Mouse (Mus musculus) embryonic facial prominence, embryonic 14.5 days (tissue): Measurements from ENCODE around the gene Gjb4. TPM values are rescaled to one million over a fixed set of nuclear protein-coding genes. Genes with fewer than 3 reads are reported as not detected.
A peak's percentile ranks its signal among the peaks of the same experiment; 100 is the strongest.

ENCODE experiments used
- ATAC-seq: fragments of 200-750 bp; cut with Nextera tagmentation; 2 replicates; pipeline ENCODE4 v1.8.0; 2017; ENCODE audit warnings: low read depth, moderate number of reproducible peaks, moderate TSS enrichment
- DNase-seq: peaks from one replicate; pipeline ENCODE4 v3.0.0-alpha.2; 2015; ENCODE audit warnings: low spot score
- H3K27ac ChIP-seq: fragments of 300-500 bp; sonication (generic); replicated peaks from 2 replicates; pipeline ENCODE4 v1.5.1; 2014; ENCODE audit warnings: low read depth, mild to moderate bottlenecking, low read length, moderate library complexity
- H3K27me3 ChIP-seq: fragments of 300-500 bp; sonication (generic); replicated peaks from 2 replicates; pipeline ENCODE4 v1.6.1; 2014; ENCODE audit warnings: low read length; ENCODE audit not compliant: control insufficient read depth, insufficient read depth
- H3K36me3 ChIP-seq: fragments of 300-500 bp; sonication (generic); 2 replicates; pipeline ENCODE4 v1.6.1; 2014; ENCODE audit warnings: low read length, mixed read lengths; ENCODE audit not compliant: control insufficient read depth, insufficient read depth
- H3K4me1 ChIP-seq: fragments of 300-500 bp; sonication (generic); 2 replicates; pipeline ENCODE4 v1.6.1; 2014; ENCODE audit warnings: antibody characterized with exemption, low read length; ENCODE audit not compliant: control insufficient read depth, insufficient read depth
- H3K4me2 ChIP-seq: fragments of 300-500 bp; sonication (generic); 2 replicates; pipeline ENCODE4 v1.6.1; 2014; ENCODE audit warnings: low read depth, mild to moderate bottlenecking, low read length, moderate library complexity, mixed read lengths
- H3K4me3 ChIP-seq: fragments of 300-500 bp; sonication (generic); 2 replicates; pipeline ENCODE4 v1.5.1; 2014; ENCODE audit warnings: low read depth, mild to moderate bottlenecking, low read length
- H3K9ac ChIP-seq: fragments of 300-500 bp; sonication (generic); 2 replicates; pipeline ENCODE4 v1.6.1; 2014; ENCODE audit warnings: low read depth, mild to moderate bottlenecking, low read length, moderate library complexity, mixed read lengths
- H3K9me3 ChIP-seq: fragments of 300-500 bp; sonication (generic); 2 replicates; pipeline ENCODE4 v1.6.1; 2016; ENCODE audit warnings: low read length; ENCODE audit not compliant: control insufficient read depth
- WGBS: fragments of 180-500 bp; shearing (Covaris S2); extraction: QIAGEN DNeasy Blood & Tissue Kit; methylation state at CpG from one replicate; pipeline ENCODE4 v1.1.7; 2014; 5-methylcytosine and 5-hydroxymethylcytosine counted together
- polyA plus RNA-seq: library from polyadenylated mRNA; unstranded; fragments of >200 nt; fragmentation: Nextera tagmentation; extraction: Ambion mirVana; gene quantifications from 2 replicates; pipeline ENCODE4 v1.2.1, GENCODE M21; 2014

Gene Gjb4
- polyA plus RNA-seq, 1 experiment from 2014 or later: 1.3 TPM

DNA sequence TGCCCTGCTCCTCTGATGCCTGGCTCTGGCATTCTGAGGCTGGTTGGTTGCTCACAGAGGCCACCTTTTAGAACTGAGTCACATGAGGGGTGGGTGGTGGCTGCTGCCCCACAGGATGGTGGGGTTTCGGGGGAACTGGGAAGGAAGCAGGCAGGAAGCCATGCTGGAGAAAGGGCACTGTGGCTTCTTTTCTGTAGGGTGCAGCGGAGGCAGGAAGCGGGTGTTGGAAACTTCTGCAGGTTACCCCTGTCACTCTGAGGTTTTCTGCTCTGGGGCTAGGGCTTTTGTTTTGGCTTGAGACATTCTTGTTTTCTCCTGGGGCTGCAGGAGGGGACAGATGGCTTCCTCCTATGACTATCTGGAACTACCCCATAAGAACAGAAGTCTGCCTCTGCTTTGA lies 8.6 kb upstream of the Gjb4 start:
- WGBS: 79% methylated on average over 3 of the region's 3 CpGs
- H3K36me3 ChIP-seq: no peaks in the 10 kb centered on the region
- H3K9ac ChIP-seq: no peak overlapping the region
- no peak overlapping the region for H3K4me2 ChIP-seq
- no peak for ATAC-seq
- no peak overlapping the region for H3K4me3 ChIP-seq
- H3K27me3 ChIP-seq: no peaks in the 10 kb centered on the region
- DNase-seq: no peak
- H3K27ac ChIP-seq: no peak overlapping the region
- no peaks in the 10 kb centered on the region for H3K9me3 ChIP-seq
- no peaks in the 10 kb centered on the region for H3K4me1 ChIP-seq

GRCm38 (mm10) chr4:127358018-127358417 lies 4.1 kb upstream of the Gjb4 start, which contains the start of gene Gjb5:
Gene Gjb5, minus strand, starts transcription at chr4:127358181.
- Histone ChIP-seq H3K4me1 (no peaks in the 10 kb centered on the region), H3K36me3 (no peaks in the 10 kb centered on the region), H3K4me2 (no peak within 1 kb of the TSS), H3K27me3 (no peaks in the 10 kb centered on the region), H3K9ac (no peak within 1 kb of the TSS), H3K4me3 (no peak within 1 kb of the TSS), H3K27ac (no peak within 1 kb of the TSS), H3K9me3 (no peaks in the 10 kb centered on the region)
- peak; percentile 70; the same call in 1 of the 2 replicates for ATAC-seq
- 19% methylated on average over 5 of the region's 5 CpGs for WGBS
- no peak for DNase-seq

- WGBS: 63% methylated on average over 15 of the region's 15 CpGs
- Histone ChIP-seq H3K4me1 (no peaks in the 10 kb centered on the region), H3K4me2 (no peak overlapping the region), H3K9me3 (no peaks in the 10 kb centered on the region), H3K27me3 (no peaks in the 10 kb centered on the region), H3K27ac (no peak overlapping the region), H3K9ac (no peak overlapping the region), H3K36me3 (no peaks in the 10 kb centered on the region), H3K4me3 (no peak overlapping the region)
- ATAC-seq (no peak), DNase-seq (no peak)
Observed at GRCm38 (mm10) chr4:127354506-127355485, 915 bp upstream of the Gjb4 start.

GRCm38 (mm10) chr4:127352594-127352993 lies 1.3 kb downstream of the Gjb4 start:
- DNase-seq (peak; percentile 51), ATAC-seq (no peak)
- H3K4me1 ChIP-seq: no peaks in the 10 kb centered on the region
- 21% methylated on average over 1 of the region's 1 CpGs for WGBS
- no peak overlapping the region for H3K4me2 ChIP-seq
- H3K4me3 ChIP-seq: no peak overlapping the region
- H3K27ac ChIP-seq: no peak overlapping the region
- no peaks in the 10 kb centered on the region for H3K27me3 ChIP-seq
- H3K9ac ChIP-seq: no peak overlapping the region
- H3K9me3 ChIP-seq: no peaks in the 10 kb centered on the region
- H3K36me3 ChIP-seq: no peaks in the 10 kb centered on the region

GRCm38 (mm10) chr4:127349560-127350300 lies 4.2 kb downstream of the Gjb4 start:
- H3K9me3 ChIP-seq: no peaks in the 10 kb centered on the region
- H3K9ac ChIP-seq: no peak overlapping the region
- no peaks in the 10 kb centered on the region for H3K36me3 ChIP-seq
- H3K27me3 ChIP-seq: no peaks in the 10 kb centered on the region
- DNase-seq (no peak), ATAC-seq (no peak)
- no peak overlapping the region for H3K4me2 ChIP-seq
- 57% methylated on average over 4 of the region's 4 CpGs for WGBS
- H3K4me1 ChIP-seq: no peaks in the 10 kb centered on the region
- H3K27ac ChIP-seq: no peak overlapping the region
- no peak overlapping the region for H3K4me3 ChIP-seq

- ATAC-seq (no peak), DNase-seq (no peak)
- Histone ChIP-seq H3K9me3 (no peaks in the 10 kb centered on the region), H3K36me3 (no peaks in the 10 kb centered on the region), H3K27ac (no peak overlapping the region), H3K4me2 (no peak overlapping the region), H3K4me1 (no peaks in the 10 kb centered on the region), H3K27me3 (no peaks in the 10 kb centered on the region), H3K9ac (no peak overlapping the region), H3K4me3 (no peak overlapping the region)
- WGBS: 89% methylated on average over 5 of the region's 5 CpGs
Observed at GRCm38 (mm10) chr4:127345000-127345399, 8.9 kb downstream of the Gjb4 start.

DNA sequence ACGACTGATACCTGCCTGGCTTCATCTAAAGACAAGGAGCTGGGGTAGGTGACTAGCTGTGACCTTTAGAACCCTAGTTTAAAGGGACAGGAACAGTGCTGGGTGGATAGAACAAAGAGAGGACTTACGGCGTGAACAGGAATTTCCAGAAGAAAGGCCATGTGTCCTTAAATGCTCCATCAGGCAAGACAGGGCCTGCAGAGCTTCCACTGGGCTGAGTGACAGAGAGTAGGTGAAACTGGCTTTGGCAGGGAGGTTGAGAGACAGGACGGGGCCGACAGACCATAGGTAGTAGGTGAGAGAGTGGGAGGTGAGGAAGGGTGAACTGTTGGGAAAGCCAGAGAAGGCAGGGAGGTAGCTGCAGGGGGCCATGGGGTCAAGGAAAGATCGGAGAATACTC lies 12.5 kb downstream of the Gjb4 start:
- no peaks in the 10 kb centered on the region for H3K9me3 ChIP-seq
- ATAC-seq (no peak), DNase-seq (no peak)
- H3K27me3 ChIP-seq: no peaks in the 10 kb centered on the region
- no peak overlapping the region for H3K4me3 ChIP-seq
- H3K36me3 ChIP-seq: no peaks in the 10 kb centered on the region
- no peak overlapping the region for H3K27ac ChIP-seq
- no peak overlapping the region for H3K4me2 ChIP-seq
- WGBS: 44% methylated on average over 6 of the region's 6 CpGs
- H3K9ac ChIP-seq: no peak overlapping the region
- H3K4me1 ChIP-seq: no peaks in the 10 kb centered on the region

GRCm38 (mm10) chr4:127337668-127338067 lies 16.2 kb downstream of the Gjb4 start:
- Histone ChIP-seq H3K4me1 (no peaks in the 10 kb centered on the region), H3K27ac (no peak overlapping the region), H3K9ac (no peak overlapping the region), H3K36me3 (no peaks in the 10 kb centered on the region), H3K27me3 (peaks cover 3% of the 10 kb centered on the region), H3K9me3 (no peaks in the 10 kb centered on the region), H3K4me2 (no peak overlapping the region), H3K4me3 (no peak overlapping the region)
- WGBS: 85% methylated on average over 5 of the region's 5 CpGs
- DNase-seq: no peak
- no peak for ATAC-seq
